Mouse (Mus musculus) G1E (cell line): ENCODE measurements around the gene Tmem204. TPM values are rescaled to one million over a fixed set of nuclear protein-coding genes. Genes with fewer than 3 reads are reported as not detected.
"Not testable (repeated sequence)": the region's sequence is repeated elsewhere in the genome, so short reads cannot be mapped to it uniquely, and the experiment has no call there.

Source experiments
- ATAC-seq: 2 replicates; pipeline ENCODE4 v1.8.0; 2016; ENCODE audit warnings: mild to moderate bottlenecking; ENCODE audit not compliant: insufficient number of reproducible peaks, poor library complexity, low FRiP score, severe bottlenecking; ENCODE audit errors: extremely low read depth
- DNase-seq: peaks from one replicate; pipeline ENCODE4 v3.0.0; 2012; ENCODE audit warnings: low spot score
- H3K27me3 ChIP-seq: 2 replicates; pipeline ENCODE4 v1.6.1; 2012; ENCODE audit warnings: mild to moderate bottlenecking, low read length, inconsistent platforms; ENCODE audit not compliant: insufficient read depth
- H3K36me3 ChIP-seq: replicated peaks from 2 replicates; pipeline ENCODE3; 2012; ENCODE audit warnings: mild to moderate bottlenecking, inconsistent platforms
- H3K4me1 ChIP-seq: 2 replicates; pipeline ENCODE4 v1.6.1; 2012; ENCODE audit warnings: low read depth, low read length, inconsistent platforms, mixed read lengths; ENCODE audit not compliant: insufficient read depth
- H3K4me3 ChIP-seq: 2 replicates; pipeline ENCODE4 v1.5.1; 2012; ENCODE audit warnings: low read depth, mild to moderate bottlenecking, inconsistent platforms, low read length, moderate library complexity, mixed read lengths
- H3K9me3 ChIP-seq: replicated peaks from 2 replicates; pipeline ENCODE4 v1.6.1; 2012; ENCODE audit warnings: inconsistent platforms
- CTCF ChIP-seq: IDR thresholded peaks from 2 replicates; pipeline ENCODE4 v1.5.1; 2012; ENCODE audit warnings: low read depth, low read length, inconsistent platforms, mixed read lengths
- GATA1 ChIP-seq: IDR thresholded peaks from 2 replicates; pipeline ENCODE4 v1.6.1; 2012; ENCODE audit warnings: borderline replicate concordance, low read length, inconsistent platforms, mixed read lengths
- GATA2 ChIP-seq: IDR thresholded peaks from 2 replicates; pipeline ENCODE4 v1.6.1; 2012; ENCODE audit warnings: low read depth, low read length, inconsistent platforms, borderline replicate concordance
- POLR2AphosphoS5 ChIP-seq: IDR thresholded peaks from 2 replicates; pipeline ENCODE4 v1.6.1; 2012; ENCODE audit warnings: low read depth, low read length, inconsistent platforms; ENCODE audit not compliant: insufficient replicate concordance
- TAL1 ChIP-seq: conservative IDR thresholded peaks from 2 replicates; pipeline ENCODE4 v1.6.1; 2012; ENCODE audit warnings: low read depth, low read length, inconsistent platforms, mixed read lengths
- polyA plus RNA-seq: library from polyadenylated mRNA; stranded (reverse); fragments of >175 nt; gene quantifications from 2 replicates; pipeline ENCODE4 v1.2.3, GENCODE M21; 2012
- total RNA-seq, 2 experiments: library from RNA; stranded (forward) in 1 of 2; stranded (reverse) in 1 of 2; fragments of 200-1000 nt in 1 of 2; fragments of >200 nt in 1 of 2; fragmentation: Nextera tagmentation in 1 of 2; gene quantifications; 2 replicates each; pipeline ENCODE4 v1.2.3; 2014 to 2017

Gene Tmem204
- total RNA-seq (2014; fragmentation: Nextera tagmentation): not detected in 2 replicates
- total RNA-seq (2017): 0.11 and 0.17 TPM in 2 replicates
- polyA plus RNA-seq: not detected in 2 replicates

DNA sequence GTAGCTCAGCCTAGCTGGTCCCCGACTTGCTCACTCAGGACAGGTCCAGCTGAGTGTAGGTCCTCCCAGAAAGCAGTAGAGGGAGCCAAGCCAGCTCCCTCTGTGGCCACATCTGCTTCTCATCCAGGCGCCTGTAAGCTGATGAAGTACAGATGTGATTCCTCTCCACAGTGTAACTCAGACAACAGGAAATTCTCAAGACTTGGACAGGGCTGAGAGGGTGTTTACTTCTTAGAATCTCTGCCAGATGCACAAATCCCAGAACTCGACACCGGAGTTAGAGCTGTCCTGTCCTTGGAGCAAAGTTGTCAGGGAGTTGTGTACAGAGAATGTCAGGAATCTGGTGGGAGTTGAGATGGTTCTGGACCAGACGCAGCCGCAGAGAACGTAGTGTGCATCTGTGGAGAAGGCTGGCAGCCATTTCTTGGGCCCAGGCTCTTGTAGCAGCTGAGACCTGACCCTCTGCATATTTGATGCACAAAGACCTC lies at the start of gene Tmem204:
Gene Tmem204 (minus strand): TSS at position 148 of the 488 bp plus-strand sequence.
- H3K4me3 ChIP-seq: no peak within 1 kb of the TSS
- H3K27me3 ChIP-seq: no peaks in the 10 kb centered on the region
- no peak for DNase-seq
- no peaks in the 10 kb centered on the region; the same call in 1 of the 2 replicates for H3K4me1 ChIP-seq
- no peaks in the 10 kb centered on the region for H3K9me3 ChIP-seq
- H3K36me3 ChIP-seq: peaks cover 44% of the 10 kb centered on the region
- TF ChIP-seq TAL1: no peak
- TF ChIP-seq CTCF: no peak
- no peak for TF ChIP-seq GATA1
- TF ChIP-seq POLR2AphosphoS5: no peak
- no peak for TF ChIP-seq GATA2
- ATAC-seq: no peak

DNA sequence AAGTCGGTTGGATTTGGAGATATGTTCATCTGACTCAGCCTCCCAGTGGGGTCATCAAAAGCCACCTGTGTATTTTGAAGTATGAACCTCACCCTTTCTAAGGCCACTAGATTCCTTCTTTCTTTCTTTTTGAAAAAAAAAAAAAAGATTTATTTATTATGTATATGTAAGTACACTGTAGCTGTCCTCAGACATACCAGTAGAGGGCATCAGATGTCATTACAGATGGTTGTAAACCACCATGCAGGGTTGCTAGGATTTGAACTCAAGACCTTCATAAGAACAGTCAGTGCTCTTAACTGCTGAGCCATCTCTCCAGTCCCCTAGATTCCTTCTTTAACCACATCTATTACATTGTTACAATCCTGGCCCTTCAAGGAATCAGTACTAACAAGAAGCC lies 46.7 kb upstream of the Tmem204 start:
- H3K9me3 ChIP-seq: no peaks in the 10 kb centered on the region
- no peak for ATAC-seq
- no peak for DNase-seq
- H3K36me3 ChIP-seq: peaks cover 2% of the 10 kb centered on the region
- no peak overlapping the region for H3K4me3 ChIP-seq
- H3K27me3 ChIP-seq: no peaks in the 10 kb centered on the region; the same call in 1 of the 2 replicates
- peaks cover 23% of the 10 kb centered on the region for H3K4me1 ChIP-seq
- TF ChIP-seq TAL1 (no peak), CTCF (no peak), GATA2 (no peak), GATA1 (no peak)

DNA sequence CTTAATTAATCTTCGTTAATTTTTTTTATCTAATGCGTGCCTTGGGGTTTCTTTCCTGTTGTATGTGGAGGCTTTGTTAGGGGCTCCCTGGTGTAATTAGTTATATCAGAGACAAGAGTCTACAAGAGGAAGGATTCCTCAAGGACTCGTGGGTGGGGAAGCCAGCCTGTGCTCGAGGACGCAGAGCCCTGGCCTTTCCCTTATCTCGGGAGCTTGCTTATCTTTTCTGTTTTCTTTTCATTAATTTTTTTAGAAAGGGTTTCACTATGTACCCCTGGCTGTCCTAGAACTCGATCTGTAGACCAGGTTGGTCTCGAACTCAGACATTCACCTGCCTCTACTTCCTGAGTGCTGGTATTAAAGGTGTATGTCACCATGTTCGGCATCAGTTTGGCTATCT lies 44.3 kb upstream of the Tmem204 start:
- no peak for ATAC-seq

DNA sequence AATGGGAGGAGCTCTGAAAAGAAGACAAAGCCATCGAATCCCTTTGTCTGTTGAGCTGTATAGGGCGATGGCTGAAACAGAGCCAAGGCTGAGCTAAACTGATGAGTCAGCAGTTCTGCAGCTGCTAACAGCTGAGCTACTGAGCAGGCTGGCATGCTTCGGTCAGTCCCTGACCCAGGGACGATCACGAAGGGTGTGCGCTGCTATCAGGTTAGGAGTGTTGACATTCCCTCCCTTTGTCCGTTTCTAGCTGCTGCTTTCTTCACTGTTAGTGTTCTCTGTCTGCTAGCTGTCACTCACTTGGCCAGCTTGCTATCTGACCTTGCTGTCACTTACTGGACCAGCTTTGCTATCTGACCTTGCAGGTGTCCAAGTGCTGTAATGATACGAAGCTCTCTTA lies 43.7 kb upstream of the Tmem204 start:
- Histone ChIP-seq H3K36me3 (no peaks in the 10 kb centered on the region), H3K9me3 (no peaks in the 10 kb centered on the region), H3K27me3 (peaks cover 19% of the 10 kb centered on the region), H3K4me1 (peaks cover 13% of the 10 kb centered on the region), H3K4me3 (peak overlapping the region; percentile 27; the same call in 1 of the 2 replicates)
- TF ChIP-seq CTCF (no peak), TAL1 (no peak), POLR2AphosphoS5 (no peak), GATA1 (no peak), GATA2 (no peak)
- DNase-seq (no peak), ATAC-seq (peak; percentile 34)

More for the DNA sequence above, 44.3 kb upstream of the Tmem204 start:
- H3K36me3 ChIP-seq: no peaks in the 10 kb centered on the region
- H3K4me1 ChIP-seq: peaks cover 13% of the 10 kb centered on the region
- H3K27me3 ChIP-seq: peaks cover 13% of the 10 kb centered on the region
- no peak for DNase-seq
- TF ChIP-seq CTCF: no peak
- no peaks in the 10 kb centered on the region for H3K9me3 ChIP-seq
- no peak overlapping the region for H3K4me3 ChIP-seq

DNA sequence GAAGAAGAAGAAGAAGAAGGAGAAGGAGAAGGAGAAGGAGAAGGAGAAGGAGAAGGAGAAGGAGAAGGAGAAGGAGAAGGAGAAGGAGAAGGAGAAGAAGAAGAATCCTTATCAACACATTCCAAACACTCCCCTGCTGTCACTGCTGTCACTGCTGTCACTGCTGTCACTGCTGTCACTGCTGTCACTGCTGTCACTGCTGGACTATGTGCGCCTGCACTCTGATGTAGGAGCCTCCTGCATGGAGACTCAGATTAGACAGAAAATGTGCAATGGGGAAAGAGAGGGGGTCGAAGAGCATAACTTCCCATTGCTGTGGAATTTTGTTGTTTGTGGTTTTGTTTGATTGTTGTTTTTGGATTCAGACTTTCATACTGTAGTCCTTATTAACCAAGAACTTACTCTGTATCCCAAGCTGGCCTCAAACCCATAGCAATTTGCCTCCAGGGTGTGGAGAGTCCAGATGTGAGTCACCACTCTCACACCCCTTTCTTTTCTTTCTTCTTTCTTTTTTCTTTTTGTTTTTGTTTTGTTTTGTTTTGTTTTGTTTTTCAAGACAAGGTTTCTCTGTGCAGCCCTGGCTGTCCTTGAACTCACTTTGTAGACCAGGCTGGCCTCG lies 42.2 kb upstream of the Tmem204 start:
- H3K4me3 ChIP-seq, H3K9me3 ChIP-seq, DNase-seq, ATAC-seq, H3K36me3 ChIP-seq: not testable (repeated sequence)
- Histone ChIP-seq H3K4me1 (peaks cover 13% of the 10 kb centered on the region), H3K27me3 (peaks cover 33% of the 10 kb centered on the region)

DNA sequence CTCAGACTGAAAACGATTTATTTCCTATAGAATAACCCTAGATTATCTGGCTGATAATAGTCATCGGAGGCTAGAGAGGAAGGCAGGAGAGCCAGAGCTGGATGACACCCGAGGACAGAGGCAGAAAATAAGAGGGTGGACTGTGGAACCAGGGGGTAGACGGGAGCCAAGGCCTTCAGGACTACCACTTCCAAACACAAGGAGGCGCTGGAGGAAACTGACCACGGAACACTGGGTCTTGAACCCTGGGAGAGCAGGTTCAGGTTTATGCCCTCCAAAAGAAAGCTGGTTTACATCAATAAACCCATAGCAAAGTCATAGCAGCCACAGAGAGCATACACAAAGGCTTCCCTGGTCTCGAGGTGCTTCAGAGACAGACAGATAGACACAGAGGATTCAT lies 40.6 kb upstream of the Tmem204 start:
- H3K4me3 ChIP-seq: no peak overlapping the region
- no peak for DNase-seq
- H3K9me3 ChIP-seq: no peaks in the 10 kb centered on the region
- H3K27me3 ChIP-seq: peaks cover 45% of the 10 kb centered on the region
- TF ChIP-seq POLR2AphosphoS5 (no peak), GATA2 (no peak), GATA1 (no peak), CTCF (0 out of 2 replicates have a peak, but pooled peaks have one; percentile 13), TAL1 (no peak)
- no peaks in the 10 kb centered on the region for H3K36me3 ChIP-seq
- no peak for ATAC-seq
- peaks cover 13% of the 10 kb centered on the region for H3K4me1 ChIP-seq

DNA sequence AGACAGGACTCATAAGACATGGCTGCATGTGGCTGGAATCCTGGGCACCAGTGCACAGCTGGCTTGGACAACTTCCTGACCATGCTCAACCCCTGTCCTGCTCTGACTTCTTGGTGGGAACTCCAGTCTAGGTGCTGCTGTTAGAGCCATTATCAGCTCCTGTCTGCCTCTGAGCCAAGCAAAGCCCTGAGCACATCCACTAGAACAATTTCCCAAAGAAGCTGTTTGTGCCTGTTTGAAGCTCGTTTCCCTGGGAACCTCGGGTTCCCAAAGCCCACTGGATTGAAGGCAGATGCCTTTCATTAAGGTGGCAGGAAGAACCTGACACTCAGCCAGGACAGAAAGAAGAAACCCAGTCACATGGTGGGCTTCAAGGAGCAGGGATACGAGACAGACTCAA lies 37.0 kb upstream of the Tmem204 start, which contains the start of gene Ptx4:
Gene Ptx4 (plus strand): TSS at position 355 of the 400 bp plus-strand sequence.
- H3K36me3 ChIP-seq: no peaks in the 10 kb centered on the region
- ATAC-seq (no peak), DNase-seq (no peak)
- H3K4me3 ChIP-seq: no peak within 1 kb of the TSS
- peaks cover 20% of the 10 kb centered on the region for H3K4me1 ChIP-seq
- peaks cover 47% of the 10 kb centered on the region for H3K27me3 ChIP-seq
- TF ChIP-seq CTCF (no peak), GATA1 (no peak), POLR2AphosphoS5 (no peak), GATA2 (no peak), TAL1 (no peak)
- no peaks in the 10 kb centered on the region for H3K9me3 ChIP-seq
